Mouse (Mus musculus) left cerebral cortex, postnatal 36 days (tissue): ENCODE results near the gene Snx19. TPM values are rescaled to one million over a fixed set of nuclear protein-coding genes. Genes with fewer than 3 reads are reported as not detected.
A peak's percentile ranks its signal among the peaks of the same experiment; 100 is the strongest.

Experiments
- DNase-seq, 2 experiments: peaks; one replicate each; pipeline ENCODE4 v3.0.0; 2021 to 2022; ENCODE audit warnings: low spot score in 2 of 2, mixed read lengths in 1 of 2
- intact Hi-C: fragments of 180-260 bp; cut with DNase I; formaldehyde crosslinking; loops from one replicate; pipeline ENCODE4 v1.15.1; 2025
- total RNA-seq, 2 experiments: library from RNA; stranded (reverse); gene quantifications; 2 replicates each; pipeline ENCODE4 v1.2.3; 2021

Gene Snx19
- total RNA-seq, 2 experiments from 2014 or later = 43.9 to 45.7 TPM

- peak; percentile 91 to 95 for DNase-seq
- intact Hi-C loops = loop anchor here (1.0 to 10.0 kb wide), 3 partner anchors 74 to 608 kb away; no protein-coding TSS in a partner anchor
Observed at GRCm38 (mm10) chr9:30480464-30480863, 53.6 kb downstream of the Snx19 start.

GRCm38 (mm10) chr9:30482116-30482515 lies 55.2 kb downstream of the Snx19 start:
- intact Hi-C loops = loop anchor here (10.0 kb wide), 1 partner anchor 73 kb away; no protein-coding TSS in a partner anchor
- DNase-seq = no peak

GRCm38 (mm10) chr9:30484183-30484582 lies 57.3 kb downstream of the Snx19 start:
- intact Hi-C loops = loop anchor here (10.0 kb wide), 1 partner anchor 71 kb away; no protein-coding TSS in a partner anchor
- DNase-seq = no peak

- intact Hi-C loops = loop anchor here (10.0 kb wide), 1 partner anchor 70 kb away; no protein-coding TSS in a partner anchor
- no peak for DNase-seq
Observed at GRCm38 (mm10) chr9:30485161-30485560, 58.3 kb downstream of the Snx19 start.

- no peak for DNase-seq
- intact Hi-C loops = loop anchor here (10.0 kb wide), 1 partner anchor 66 kb away; no protein-coding TSS in a partner anchor
Observed at GRCm38 (mm10) chr9:30488384-30488783, 61.5 kb downstream of the Snx19 start.

GRCm38 (mm10) chr9:30494446-30494845 lies 67.5 kb downstream of the Snx19 start:
- intact Hi-C loops = no loop called here
- no peak for DNase-seq

GRCm38 (mm10) chr9:30508966-30509365 lies 82.1 kb downstream of the Snx19 start:
- intact Hi-C loops = no loop called here
- no peak for DNase-seq

- DNase-seq = no peak
- intact Hi-C loops = no loop called here
Observed at GRCm38 (mm10) chr9:30515953-30516352, 89.0 kb downstream of the Snx19 start.
